Mouse (Mus musculus) neural tube, embryonic 12.5 days (tissue): Measurements from ENCODE around the gene Padi1. TPM values are rescaled to one million over a fixed set of nuclear protein-coding genes. Genes with fewer than 3 reads are reported as not detected.

ENCODE experiments used
- ATAC-seq: fragments of 200-750 bp; cut with Nextera tagmentation; 2 replicates; pipeline ENCODE4 v1.8.0; 2017; ENCODE audit warnings: low read depth, mild to moderate bottlenecking, moderate TSS enrichment, moderate library complexity; ENCODE audit not compliant: low FRiP score
- H3K27ac ChIP-seq: fragments of 300-500 bp; sonication (generic); 2 replicates; pipeline ENCODE4 v1.5.1; 2016
- H3K27me3 ChIP-seq: fragments of 300-500 bp; sonication (generic); replicated peaks from 2 replicates; pipeline ENCODE4 v1.6.1; 2016; ENCODE audit warnings: mild to moderate bottlenecking
- H3K36me3 ChIP-seq: fragments of 300-500 bp; sonication (generic); 2 replicates; pipeline ENCODE4 v1.6.1; 2016; ENCODE audit warnings: mild to moderate bottlenecking
- H3K4me1 ChIP-seq: fragments of 300-500 bp; sonication (generic); 2 replicates; pipeline ENCODE4 v1.6.1; 2016
- H3K4me2 ChIP-seq: fragments of 300-500 bp; sonication (generic); replicated peaks from 2 replicates; pipeline ENCODE4 v1.6.1; 2016; ENCODE audit warnings: mild to moderate bottlenecking
- H3K4me3 ChIP-seq: fragments of 300-500 bp; sonication (generic); 2 replicates; pipeline ENCODE4 v1.5.1; 2016
- H3K9ac ChIP-seq: fragments of 300-500 bp; sonication (generic); 2 replicates; pipeline ENCODE4 v1.6.1; 2016; ENCODE audit warnings: mild to moderate bottlenecking
- H3K9me3 ChIP-seq: fragments of 300-500 bp; sonication (generic); 2 replicates; pipeline ENCODE4 v1.6.1; 2016; ENCODE audit warnings: mild to moderate bottlenecking
- WGBS: fragments of 180-500 bp; shearing (Covaris S2); methylation state at CpG from one replicate; pipeline ENCODE4 v1.1.7; 2016; 5-methylcytosine and 5-hydroxymethylcytosine counted together
- polyA plus RNA-seq: library from polyadenylated mRNA; unstranded; fragments of >200 nt; fragmentation: Nextera tagmentation; extraction: Ambion mirVana; gene quantifications from 2 replicates; pipeline ENCODE4 v1.2.1, GENCODE M21; 2016

Padi1 gene
- polyA plus RNA-seq, 1 experiment from 2014 or later, result 0.38 TPM

- H3K4me2 ChIP-seq, result no peak overlapping the region
- no peak overlapping the region for H3K9ac ChIP-seq
- H3K9me3 ChIP-seq, result no peaks in the 10 kb centered on the region
- ATAC-seq, result no peak
- 89% methylated on average over 7 of the region's 7 CpGs for WGBS
- H3K27ac ChIP-seq, result no peak overlapping the region
- H3K27me3 ChIP-seq, result no peaks in the 10 kb centered on the region
- H3K4me1 ChIP-seq, result no peaks in the 10 kb centered on the region
- H3K36me3 ChIP-seq, result no peaks in the 10 kb centered on the region
- H3K4me3 ChIP-seq, result no peak overlapping the region
Measured at GRCm38 (mm10) chr4:140792584-140792983, 53.0 kb downstream of the Padi1 start.

GRCm38 (mm10) chr4:140791071-140791470, 54.5 kb downstream of the Padi1 start:
- Histone ChIP-seq H3K9ac (no peak overlapping the region), H3K27me3 (no peaks in the 10 kb centered on the region), H3K4me1 (no peaks in the 10 kb centered on the region), H3K27ac (no peak overlapping the region), H3K4me2 (no peak overlapping the region), H3K36me3 (no peaks in the 10 kb centered on the region), H3K9me3 (peaks cover 5% of the 10 kb centered on the region; the same call in 1 of the 2 replicates), H3K4me3 (no peak overlapping the region)
- ATAC-seq, result no peak
- 82% methylated on average over 16 of the region's 16 CpGs for WGBS

GRCm38 (mm10) chr4:140789983-140790382, 55.6 kb downstream of the Padi1 start:
- ATAC-seq, result no peak
- WGBS, result 87% methylated on average over 4 of the region's 4 CpGs
- no peaks in the 10 kb centered on the region for H3K36me3 ChIP-seq
- no peak overlapping the region for H3K4me2 ChIP-seq
- no peaks in the 10 kb centered on the region for H3K27me3 ChIP-seq
- no peak overlapping the region for H3K27ac ChIP-seq
- no peak overlapping the region for H3K4me3 ChIP-seq
- H3K4me1 ChIP-seq, result no peaks in the 10 kb centered on the region
- H3K9ac ChIP-seq, result no peak overlapping the region
- peaks cover 5% of the 10 kb centered on the region; the same call in 1 of the 2 replicates for H3K9me3 ChIP-seq

- no peaks in the 10 kb centered on the region for H3K4me1 ChIP-seq
- ATAC-seq, result no peak
- H3K4me3 ChIP-seq, result no peak overlapping the region
- H3K27me3 ChIP-seq, result no peaks in the 10 kb centered on the region
- no peak overlapping the region for H3K4me2 ChIP-seq
- no peaks in the 10 kb centered on the region for H3K36me3 ChIP-seq
- H3K9ac ChIP-seq, result no peak overlapping the region
- peaks cover 9% of the 10 kb centered on the region; the same call in 1 of the 2 replicates for H3K9me3 ChIP-seq
- H3K27ac ChIP-seq, result no peak overlapping the region
- WGBS, result 47% methylated on average over 6 of the region's 6 CpGs
Measured at GRCm38 (mm10) chr4:140788983-140789382, 56.6 kb downstream of the Padi1 start.

GRCm38 (mm10) chr4:140788264-140788663, 57.3 kb downstream of the Padi1 start:
- H3K36me3 ChIP-seq, result no peaks in the 10 kb centered on the region
- no peak overlapping the region for H3K4me3 ChIP-seq
- H3K27ac ChIP-seq, result no peak overlapping the region
- no peaks in the 10 kb centered on the region for H3K4me1 ChIP-seq
- H3K4me2 ChIP-seq, result no peak overlapping the region
- ATAC-seq, result no peak
- no peaks in the 10 kb centered on the region for H3K27me3 ChIP-seq
- peaks cover 9% of the 10 kb centered on the region; the same call in 1 of the 2 replicates for H3K9me3 ChIP-seq
- 87% methylated on average over 6 of the region's 6 CpGs for WGBS
- H3K9ac ChIP-seq, result no peak overlapping the region

- H3K4me1 ChIP-seq, result no peaks in the 10 kb centered on the region
- H3K27me3 ChIP-seq, result no peaks in the 10 kb centered on the region
- H3K9ac ChIP-seq, result no peak overlapping the region
- H3K4me3 ChIP-seq, result no peak overlapping the region
- no peak overlapping the region for H3K27ac ChIP-seq
- no peaks in the 10 kb centered on the region for H3K36me3 ChIP-seq
- ATAC-seq, result no peak
- WGBS, result 78% methylated on average over 3 of the region's 4 CpGs
- no peak overlapping the region for H3K4me2 ChIP-seq
- H3K9me3 ChIP-seq, result peaks cover 9% of the 10 kb centered on the region; the same call in 1 of the 2 replicates
Measured at GRCm38 (mm10) chr4:140787414-140787813, 58.2 kb downstream of the Padi1 start.

- H3K27ac ChIP-seq, result no peak overlapping the region
- H3K4me3 ChIP-seq, result no peak overlapping the region
- no peak overlapping the region for H3K9ac ChIP-seq
- ATAC-seq, result no peak
- 83% methylated on average over 5 of the region's 5 CpGs for WGBS
- H3K36me3 ChIP-seq, result no peaks in the 10 kb centered on the region
- H3K4me1 ChIP-seq, result no peaks in the 10 kb centered on the region
- no peak overlapping the region for H3K4me2 ChIP-seq
- H3K9me3 ChIP-seq, result peaks cover 9% of the 10 kb centered on the region; the same call in 1 of the 2 replicates
- no peaks in the 10 kb centered on the region for H3K27me3 ChIP-seq
Measured at GRCm38 (mm10) chr4:140785217-140785616, 60.4 kb downstream of the Padi1 start.

- 92% methylated on average over 9 of the region's 9 CpGs for WGBS
- Histone ChIP-seq H3K9ac (no peak overlapping the region), H3K27ac (no peak overlapping the region), H3K9me3 (peaks cover 9% of the 10 kb centered on the region; the same call in 1 of the 2 replicates), H3K36me3 (no peaks in the 10 kb centered on the region), H3K27me3 (no peaks in the 10 kb centered on the region), H3K4me1 (peaks cover 7% of the 10 kb centered on the region), H3K4me2 (no peak overlapping the region), H3K4me3 (no peak overlapping the region)
- ATAC-seq, result no peak
Measured at GRCm38 (mm10) chr4:140784292-140784945, 61.2 kb downstream of the Padi1 start.

GRCm38 (mm10) chr4:140782821-140783220, 62.8 kb downstream of the Padi1 start:
- Histone ChIP-seq H3K4me1 (peaks cover 10% of the 10 kb centered on the region), H3K4me2 (no peak overlapping the region), H3K9me3 (peaks cover 9% of the 10 kb centered on the region; the same call in 1 of the 2 replicates), H3K9ac (no peak overlapping the region), H3K36me3 (no peaks in the 10 kb centered on the region), H3K27me3 (no peaks in the 10 kb centered on the region), H3K4me3 (no peak overlapping the region), H3K27ac (no peak overlapping the region)
- WGBS, result 92% methylated on average over 9 of the region's 9 CpGs
- no peak for ATAC-seq

GRCm38 (mm10) chr4:140780507-140780906, 65.1 kb downstream of the Padi1 start:
- H3K4me1 ChIP-seq, result peaks cover 10% of the 10 kb centered on the region
- no peaks in the 10 kb centered on the region for H3K36me3 ChIP-seq
- WGBS, result 68% methylated on average over 14 of the region's 14 CpGs
- H3K4me3 ChIP-seq, result no peak overlapping the region
- H3K4me2 ChIP-seq, result no peak overlapping the region
- 0 out of 2 replicates have a peak, but pooled peaks cover 4% of the 10 kb centered on the region for H3K9me3 ChIP-seq
- no peak overlapping the region for H3K27ac ChIP-seq
- ATAC-seq, result no peak
- no peak overlapping the region for H3K9ac ChIP-seq
- H3K27me3 ChIP-seq, result no peaks in the 10 kb centered on the region

GRCm38 (mm10) chr4:140779803-140780397, 65.7 kb downstream of the Padi1 start:
- no peaks in the 10 kb centered on the region for H3K36me3 ChIP-seq
- 42% methylated on average over 19 of the region's 19 CpGs for WGBS
- H3K4me1 ChIP-seq, result peaks cover 10% of the 10 kb centered on the region
- peak; percentile 58 for ATAC-seq
- 0 out of 2 replicates have a peak, but pooled peaks cover 4% of the 10 kb centered on the region for H3K9me3 ChIP-seq
- H3K9ac ChIP-seq, result no peak overlapping the region
- H3K27ac ChIP-seq, result no peak overlapping the region
- H3K27me3 ChIP-seq, result no peaks in the 10 kb centered on the region
- H3K4me2 ChIP-seq, result peak overlapping the region; percentile 23; the same call in 1 of the 2 replicates
- H3K4me3 ChIP-seq, result no peak overlapping the region

GRCm38 (mm10) chr4:140776623-140777022, 69.0 kb downstream of the Padi1 start:
- H3K36me3 ChIP-seq, result no peaks in the 10 kb centered on the region
- H3K4me1 ChIP-seq, result peaks cover 16% of the 10 kb centered on the region
- H3K9me3 ChIP-seq, result no peaks in the 10 kb centered on the region
- no peak for ATAC-seq
- H3K4me3 ChIP-seq, result no peak overlapping the region
- no peak overlapping the region for H3K4me2 ChIP-seq
- 73% methylated on average over 13 of the region's 13 CpGs for WGBS
- H3K27ac ChIP-seq, result no peak overlapping the region
- H3K27me3 ChIP-seq, result no peaks in the 10 kb centered on the region
- H3K9ac ChIP-seq, result no peak overlapping the region
